Mouse (Mus musculus) G1E-ER4 (cell line): Measurements from ENCODE around the gene Jazf1. TPM values are rescaled to one million over a fixed set of nuclear protein-coding genes. Genes with fewer than 3 reads are reported as not detected.

Experiments used
- GATA1 ChIP-seq: IDR thresholded peaks from one replicate; pipeline ENCODE4 v1.8.0; 2012; ENCODE audit warnings: low read length, inconsistent platforms
- polyA plus RNA-seq: library from polyadenylated mRNA; stranded (reverse); fragments of >175 nt; gene quantifications from 2 replicates; pipeline ENCODE4 v1.2.3, GENCODE M21; 2012

The Jazf1 gene
- polyA plus RNA-seq, 1 experiment = not detected

DNA sequence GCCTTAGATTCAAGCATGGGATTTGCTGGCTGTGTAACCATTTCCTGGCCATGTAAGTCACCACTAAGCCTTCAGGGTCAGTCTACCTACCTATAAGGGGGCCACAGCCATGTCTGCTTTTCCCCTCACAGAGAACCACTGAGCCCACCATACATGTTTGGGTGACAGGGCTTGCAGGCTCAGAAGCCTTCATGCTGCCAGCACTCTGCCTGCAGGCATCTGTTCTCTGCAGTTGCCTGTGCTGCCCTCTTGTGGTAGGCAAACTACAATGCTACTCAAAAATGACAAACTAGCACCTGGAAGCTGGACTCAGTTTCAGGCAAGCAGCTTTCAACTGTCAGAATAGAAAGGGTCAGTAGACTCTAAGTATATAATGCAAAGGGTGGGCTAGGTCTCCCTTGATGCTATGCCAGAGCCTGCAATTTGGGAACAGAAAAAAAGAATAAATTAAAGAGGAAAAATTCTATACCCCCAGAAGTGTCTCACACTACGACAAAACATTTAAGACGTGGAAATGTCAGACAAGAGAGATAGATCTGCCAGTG, 98.6 kb downstream of the Jazf1 start:
- no peak for TF ChIP-seq GATA1

DNA sequence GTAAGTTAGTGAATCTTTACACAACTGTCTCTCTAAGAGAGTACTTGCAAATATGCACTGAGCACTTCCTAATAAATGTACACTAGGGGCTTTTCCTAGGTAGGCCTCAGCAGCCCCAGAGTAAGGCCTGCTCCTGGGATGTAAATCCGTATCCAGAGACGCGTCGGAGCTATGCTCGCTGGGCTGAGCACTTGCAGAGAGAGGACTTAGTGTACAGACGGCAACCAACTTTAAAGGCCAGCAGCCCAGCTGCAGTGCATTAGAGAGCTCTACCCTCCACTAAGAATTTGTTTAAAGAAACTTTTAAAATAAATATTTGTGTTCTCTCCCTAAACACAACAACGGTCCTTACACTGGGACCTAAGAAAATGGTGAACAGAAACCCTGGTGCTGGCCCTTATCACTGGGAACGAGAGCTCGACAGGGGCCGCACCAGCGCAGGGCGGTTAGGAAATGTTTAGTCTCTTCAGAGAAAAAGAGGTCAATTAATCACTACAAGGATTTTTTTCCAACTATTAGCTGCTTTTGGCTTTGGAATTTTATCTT, 100.0 kb downstream of the Jazf1 start:
- TF ChIP-seq GATA1 = no peak

DNA sequence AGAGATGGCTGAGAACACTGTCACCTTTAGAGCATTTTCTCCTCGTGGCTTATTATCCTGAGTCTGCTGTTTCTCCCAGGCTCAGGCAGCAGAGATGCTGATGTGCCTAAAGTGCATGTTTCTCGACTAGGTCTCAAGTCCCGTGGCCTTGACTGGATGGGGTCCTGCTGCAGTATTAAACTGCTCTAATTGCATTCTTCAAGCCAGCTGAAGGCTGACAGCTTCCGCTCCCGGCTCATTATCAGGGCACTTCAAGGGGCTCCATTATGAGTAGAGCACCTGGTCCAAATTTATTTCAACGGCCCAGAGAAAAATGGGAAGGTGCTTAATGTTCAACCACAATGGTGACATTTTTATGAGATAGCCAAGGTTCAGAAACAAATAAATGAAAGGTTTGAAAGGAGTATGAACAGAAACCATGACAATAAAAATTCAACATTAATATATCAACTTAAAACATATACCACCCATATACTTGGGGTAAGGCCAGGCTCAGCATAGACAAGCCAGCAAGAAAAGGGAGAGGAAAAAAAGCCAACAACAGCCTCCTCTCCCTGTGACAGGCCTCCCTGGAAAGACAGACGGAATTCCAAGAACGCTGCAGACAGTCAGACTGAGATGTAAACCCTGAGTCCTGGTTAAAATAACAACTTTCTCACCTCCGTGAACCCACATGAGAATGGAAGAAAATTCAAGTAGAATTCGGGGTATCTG, 100.7 kb downstream of the Jazf1 start:
- TF ChIP-seq GATA1 = no peak

- no peak for TF ChIP-seq GATA1
These were observed 102.4 kb downstream of the Jazf1 start for GRCm38 (mm10) chr6:52966001-52966400.

- no peak for TF ChIP-seq GATA1
These were observed 103.1 kb downstream of the Jazf1 start for GRCm38 (mm10) chr6:52965340-52965739.

GRCm38 (mm10) chr6:52963840-52964690, 104.4 kb downstream of the Jazf1 start:
- TF ChIP-seq GATA1 = no peak

- TF ChIP-seq GATA1 = no peak
These were observed 105.0 kb downstream of the Jazf1 start for GRCm38 (mm10) chr6:52963430-52963732.

DNA sequence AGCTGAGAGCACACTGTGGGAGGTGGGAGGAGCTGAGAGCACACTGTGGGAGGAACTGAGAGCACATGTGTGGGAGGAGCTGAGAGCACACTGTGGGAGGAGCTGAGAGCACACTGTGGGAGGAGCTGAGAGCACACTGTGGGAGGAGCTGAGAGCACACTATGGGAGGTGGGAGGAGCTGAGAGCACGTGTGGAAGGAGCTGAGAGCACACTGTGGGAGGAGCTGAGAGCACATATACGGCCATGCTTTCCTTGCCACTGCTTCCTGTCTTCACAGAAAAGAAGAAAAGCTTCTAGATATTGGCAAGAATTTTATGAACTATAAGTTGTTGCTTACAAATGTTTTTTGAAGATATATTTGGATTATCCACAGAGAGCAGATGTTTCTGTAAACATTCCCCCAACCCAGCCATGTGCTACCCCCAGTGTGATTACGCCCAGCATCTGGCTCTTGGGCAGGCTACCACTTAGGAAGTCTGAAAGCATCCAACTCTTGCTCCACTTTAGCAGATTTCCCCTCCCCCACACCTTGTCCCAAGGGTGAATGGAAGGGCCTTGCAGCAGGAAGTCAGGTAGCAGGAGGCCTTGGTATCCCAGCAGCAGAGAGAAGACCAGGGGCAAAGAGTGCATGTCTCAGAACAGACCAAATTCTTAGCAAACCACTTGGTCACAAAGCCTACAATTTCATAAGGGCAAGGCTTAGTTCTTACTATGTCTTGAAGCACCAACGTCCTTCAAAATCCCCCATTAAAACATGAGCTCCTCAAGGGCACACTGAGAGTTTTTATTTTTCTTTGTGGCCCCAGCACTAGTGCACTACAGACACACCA, 105.6 kb downstream of the Jazf1 start:
- TF ChIP-seq GATA1 = no peak

DNA sequence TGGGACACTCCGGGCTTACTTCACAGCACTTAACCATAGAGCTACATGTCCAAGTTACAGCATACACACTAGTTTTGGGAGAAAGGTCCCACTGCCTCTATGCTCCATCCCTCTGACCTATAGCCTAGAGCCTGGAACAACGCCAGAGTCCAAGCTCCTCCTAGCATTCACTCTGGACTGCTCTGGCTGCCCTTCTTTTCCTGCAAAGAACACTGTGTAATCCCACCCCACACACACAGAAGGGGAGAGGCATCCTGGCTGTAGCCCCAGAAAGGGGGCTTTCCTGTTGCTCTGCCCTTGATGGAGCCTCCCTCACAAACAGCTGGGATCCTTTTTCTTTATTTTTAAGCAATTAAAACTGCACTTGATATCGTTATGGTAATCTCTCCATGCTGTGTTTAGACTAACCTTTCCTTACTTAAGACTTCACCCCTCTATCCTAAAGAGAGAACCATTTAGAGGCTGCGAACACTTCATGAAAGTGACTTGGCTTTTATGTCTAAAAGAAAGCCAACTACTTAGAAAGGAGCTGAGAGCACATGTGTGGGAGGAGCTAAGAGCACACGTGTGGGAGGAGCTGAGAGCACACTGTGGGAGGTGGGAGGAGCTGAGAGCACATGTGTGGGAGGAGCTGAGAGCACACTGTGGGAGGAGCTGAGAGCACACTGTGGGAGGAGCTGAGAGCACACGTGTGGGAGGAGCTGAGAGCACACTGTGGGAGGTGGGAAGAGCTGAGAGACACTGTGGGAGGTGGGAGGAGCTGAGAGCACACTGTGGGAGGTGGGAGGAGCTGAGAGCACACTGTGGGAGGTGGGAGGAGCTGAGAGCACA, 106.6 kb downstream of the Jazf1 start:
- TF ChIP-seq GATA1 = no peak

GRCm38 (mm10) chr6:52957730-52958129, 110.7 kb downstream of the Jazf1 start:
- no peak for TF ChIP-seq GATA1

DNA sequence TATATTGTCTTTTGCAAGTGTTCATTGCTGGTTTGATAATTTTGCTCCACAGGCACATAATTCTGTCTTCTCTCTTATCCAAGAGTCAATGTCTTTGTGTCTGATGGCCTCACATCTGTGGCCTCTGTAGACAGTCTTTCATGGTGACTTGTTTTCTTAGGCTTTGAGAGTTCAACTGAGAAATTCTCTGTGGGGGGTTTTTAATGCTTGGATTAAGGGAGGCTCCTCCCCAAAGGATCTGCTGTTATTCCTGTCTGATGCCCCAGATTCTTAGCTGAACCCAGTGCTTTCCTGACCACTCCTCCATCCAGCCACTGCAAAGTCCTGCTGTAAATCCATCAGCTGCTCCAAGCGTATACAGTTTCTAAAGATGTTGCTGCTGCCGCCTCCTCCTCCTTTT, 112.3 kb downstream of the Jazf1 start:
- no peak for TF ChIP-seq GATA1

DNA sequence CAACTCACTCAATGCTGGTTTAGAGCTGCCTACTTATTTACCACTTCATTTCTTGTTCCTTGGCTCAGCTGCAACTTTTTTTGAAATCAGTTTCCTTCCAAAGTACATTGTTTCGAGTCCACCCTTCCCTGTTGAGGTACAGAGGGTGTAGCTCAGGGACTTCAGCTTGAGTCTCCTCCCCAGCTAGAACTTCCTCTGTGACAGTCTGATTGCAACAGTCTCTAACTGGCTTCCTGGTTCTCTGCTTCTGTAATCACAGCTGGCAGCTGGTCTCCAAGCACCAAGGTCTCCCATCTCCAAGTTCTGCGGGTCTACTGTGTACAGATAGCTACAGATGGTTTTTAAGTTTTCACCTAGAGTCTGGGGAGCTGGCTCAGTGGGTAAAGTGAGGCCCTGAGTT, 113.1 kb downstream of the Jazf1 start:
- no peak for TF ChIP-seq GATA1

DNA sequence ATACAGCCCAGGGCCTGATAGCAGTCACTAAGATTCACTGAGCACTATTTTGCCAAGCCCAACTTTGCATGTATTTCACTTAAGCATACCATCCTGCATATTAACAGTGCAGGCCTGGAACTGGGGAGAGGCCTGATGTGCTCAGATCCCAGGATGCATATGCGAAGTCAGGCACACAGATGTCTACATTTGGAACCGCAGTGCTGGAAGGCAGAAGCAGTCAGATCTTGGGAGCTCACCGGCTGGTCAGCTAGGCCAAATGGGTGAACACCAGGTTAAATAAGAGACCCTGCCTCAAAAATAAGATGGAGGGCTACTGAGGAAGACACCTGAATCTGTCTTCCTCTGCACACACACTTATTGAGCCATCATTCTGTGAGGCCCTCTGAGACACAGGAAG, 113.6 kb downstream of the Jazf1 start:
- no peak for TF ChIP-seq GATA1

GRCm38 (mm10) chr6:52954441-52954840, 114.0 kb downstream of the Jazf1 start:
- no peak for TF ChIP-seq GATA1

- no peak for TF ChIP-seq GATA1
These were observed 115.9 kb downstream of the Jazf1 start for GRCm38 (mm10) chr6:52952526-52952900.
